Mouse (Mus musculus) G1E (cell line): ENCODE results near the gene Cypt12. TPM values are rescaled to one million over a fixed set of nuclear protein-coding genes. Genes with fewer than 3 reads are reported as not detected.

Experiments used
- ATAC-seq: 2 replicates; pipeline ENCODE4 v1.8.0; 2016; ENCODE audit warnings: mild to moderate bottlenecking; ENCODE audit not compliant: insufficient number of reproducible peaks, poor library complexity, low FRiP score, severe bottlenecking; ENCODE audit errors: extremely low read depth
- DNase-seq: peaks from one replicate; pipeline ENCODE4 v3.0.0; 2012; ENCODE audit warnings: low spot score
- H3K27me3 ChIP-seq: 2 replicates; pipeline ENCODE4 v1.6.1; 2012; ENCODE audit warnings: mild to moderate bottlenecking, low read length, inconsistent platforms; ENCODE audit not compliant: insufficient read depth
- H3K36me3 ChIP-seq: replicated peaks from 2 replicates; pipeline ENCODE3; 2012; ENCODE audit warnings: mild to moderate bottlenecking, inconsistent platforms
- H3K4me1 ChIP-seq: 2 replicates; pipeline ENCODE4 v1.6.1; 2012; ENCODE audit warnings: low read depth, low read length, inconsistent platforms, mixed read lengths; ENCODE audit not compliant: insufficient read depth
- H3K4me3 ChIP-seq: 2 replicates; pipeline ENCODE4 v1.5.1; 2012; ENCODE audit warnings: low read depth, mild to moderate bottlenecking, inconsistent platforms, low read length, moderate library complexity, mixed read lengths
- H3K9me3 ChIP-seq: replicated peaks from 2 replicates; pipeline ENCODE4 v1.6.1; 2012; ENCODE audit warnings: inconsistent platforms
- CTCF ChIP-seq: IDR thresholded peaks from 2 replicates; pipeline ENCODE4 v1.5.1; 2012; ENCODE audit warnings: low read depth, low read length, inconsistent platforms, mixed read lengths
- GATA1 ChIP-seq: IDR thresholded peaks from 2 replicates; pipeline ENCODE4 v1.6.1; 2012; ENCODE audit warnings: borderline replicate concordance, low read length, inconsistent platforms, mixed read lengths
- GATA2 ChIP-seq: IDR thresholded peaks from 2 replicates; pipeline ENCODE4 v1.6.1; 2012; ENCODE audit warnings: low read depth, low read length, inconsistent platforms, borderline replicate concordance
- POLR2AphosphoS5 ChIP-seq: IDR thresholded peaks from 2 replicates; pipeline ENCODE4 v1.6.1; 2012; ENCODE audit warnings: low read depth, low read length, inconsistent platforms; ENCODE audit not compliant: insufficient replicate concordance
- TAL1 ChIP-seq: conservative IDR thresholded peaks from 2 replicates; pipeline ENCODE4 v1.6.1; 2012; ENCODE audit warnings: low read depth, low read length, inconsistent platforms, mixed read lengths
- polyA plus RNA-seq: library from polyadenylated mRNA; stranded (reverse); fragments of >175 nt; gene quantifications from 2 replicates; pipeline ENCODE4 v1.2.3, GENCODE M21; 2012
- total RNA-seq, 2 experiments: library from RNA; stranded (forward) in 1 of 2; stranded (reverse) in 1 of 2; fragments of 200-1000 nt in 1 of 2; fragments of >200 nt in 1 of 2; fragmentation: Nextera tagmentation in 1 of 2; gene quantifications; 2 replicates each; pipeline ENCODE4 v1.2.3; 2014 to 2017

Cypt12 gene
- total RNA-seq (2014; fragmentation: Nextera tagmentation) (not detected in 2 replicates), total RNA-seq (2017) (0.27 TPM in 1 of 2 replicates, not detected in the other), polyA plus RNA-seq (not detected in 2 replicates)

- H3K27me3 ChIP-seq: no peaks in the 10 kb centered on the region
- 0 out of 2 replicates have a peak, but pooled peaks cover 5% of the 10 kb centered on the region for H3K9me3 ChIP-seq
- no peaks in the 10 kb centered on the region for H3K36me3 ChIP-seq
- H3K4me3 ChIP-seq: no peak within 1 kb of the TSS
- no peaks in the 10 kb centered on the region for H3K4me1 ChIP-seq
- TF ChIP-seq POLR2AphosphoS5 (no peak), GATA1 (no peak), GATA2 (no peak), CTCF (no peak), TAL1 (no peak)
- ATAC-seq (0 out of 2 replicates have a peak, but pooled peaks have one; percentile 8), DNase-seq (no peak)
Observed at GRCm38 (mm10) chr3:17948299-17948698, at the start of gene Cypt12. Gene Cypt12, plus strand, starts transcription at chr3:17948410.

DNA sequence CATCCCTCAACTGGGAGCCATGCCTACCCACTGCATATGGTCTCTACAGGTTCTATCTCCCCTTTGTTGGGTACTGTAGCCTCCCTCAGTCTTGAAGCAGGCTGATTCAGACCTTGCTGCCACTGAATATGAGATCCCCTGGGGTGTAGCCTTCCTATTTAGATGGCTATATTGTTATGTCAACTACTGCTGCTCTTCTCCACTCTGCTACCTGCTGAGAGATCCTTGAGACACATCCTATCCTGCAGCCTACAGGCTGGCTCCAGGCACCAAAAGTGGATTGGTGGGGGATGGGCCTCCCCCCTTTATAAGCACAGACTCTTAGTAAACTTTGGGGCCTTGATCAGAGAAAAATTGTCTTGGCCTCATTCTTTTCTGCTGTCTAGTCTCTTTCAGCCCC, 34.4 kb upstream of the Cypt12 start:
- H3K9me3 ChIP-seq: no peaks in the 10 kb centered on the region
- H3K36me3 ChIP-seq: no peaks in the 10 kb centered on the region
- no peak for TF ChIP-seq TAL1
- TF ChIP-seq GATA2: no peak
- TF ChIP-seq GATA1: no peak
- no peak for TF ChIP-seq POLR2AphosphoS5
- TF ChIP-seq CTCF: no peak
- H3K4me3 ChIP-seq: no peak overlapping the region
- no peaks in the 10 kb centered on the region for H3K27me3 ChIP-seq
- no peak for ATAC-seq
- no peaks in the 10 kb centered on the region for H3K4me1 ChIP-seq
- no peak for DNase-seq

DNA sequence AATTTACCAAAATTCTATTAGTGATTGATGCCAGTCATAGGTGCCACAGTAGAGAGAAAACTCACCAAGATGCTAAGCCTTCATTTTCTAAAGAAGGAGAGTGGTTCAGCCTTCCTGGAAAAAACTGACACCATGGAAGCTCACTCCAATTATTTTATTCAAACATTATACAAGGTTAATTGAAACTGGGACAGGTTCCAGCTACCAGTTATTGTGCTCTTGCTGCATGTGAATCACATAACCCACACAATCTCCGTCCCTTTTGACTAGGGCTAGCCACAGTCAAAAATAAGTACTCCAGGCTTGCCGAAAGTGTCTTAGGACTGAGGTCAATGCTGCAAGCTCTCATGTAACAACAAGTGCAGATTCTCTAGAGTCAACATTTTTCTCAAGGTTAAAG, 8.0 kb upstream of the Cypt12 start:
- no peaks in the 10 kb centered on the region for H3K4me1 ChIP-seq
- no peak overlapping the region for H3K4me3 ChIP-seq
- ATAC-seq (no peak), DNase-seq (no peak)
- TF ChIP-seq TAL1 (no peak), GATA1 (no peak), CTCF (no peak), GATA2 (no peak), POLR2AphosphoS5 (no peak)
- H3K9me3 ChIP-seq: peaks cover 3% of the 10 kb centered on the region; the same call in 1 of the 2 replicates
- no peaks in the 10 kb centered on the region for H3K36me3 ChIP-seq
- H3K27me3 ChIP-seq: no peaks in the 10 kb centered on the region
